Mouse (Mus musculus) myocyte (in vitro differentiated cells): Measurements from ENCODE around the gene Gpnmb.

ENCODE experiments used
- E2F4 ChIP-seq: IDR thresholded peaks from one replicate; pipeline ENCODE4 v1.6.1; 2011; ENCODE audit warnings: mild to moderate bottlenecking, control low read depth, moderate library complexity; ENCODE audit not compliant: insufficient read depth
- MAX ChIP-seq: IDR thresholded peaks from one replicate; pipeline ENCODE4 v1.6.1; 2011; ENCODE audit warnings: low read depth, mild to moderate bottlenecking, control low read depth
- MYOD1 ChIP-seq, 3 experiments: IDR thresholded peaks; one replicate each; pipeline ENCODE4 v1.6.1; 2011; ENCODE audit warnings: control low read depth in 2 of 3, low read depth in 2 of 3, mild to moderate bottlenecking in 2 of 3, moderate library complexity in 1 of 3; ENCODE audit not compliant: insufficient read length in 2 of 3, control insufficient read depth in 1 of 3
- MYOG ChIP-seq, 3 experiments: IDR thresholded peaks; one replicate each; pipeline ENCODE4 v1.6.1; 2011; ENCODE audit warnings: control low read depth in 2 of 3, low read depth in 2 of 3, mild to moderate bottlenecking in 2 of 3; ENCODE audit not compliant: insufficient read length in 2 of 3, control insufficient read depth in 1 of 3, insufficient read depth in 1 of 3
- POLR2A ChIP-seq: IDR thresholded peaks from one replicate; pipeline ENCODE4 v1.6.1; 2011; ENCODE audit warnings: low read depth, mild to moderate bottlenecking, control low read depth, moderate library complexity; ENCODE audit not compliant: insufficient read length
- POLR2AphosphoS2 ChIP-seq: IDR thresholded peaks from one replicate; pipeline ENCODE4 v1.6.1; 2011; ENCODE audit warnings: low read depth, control low read depth; ENCODE audit not compliant: insufficient read length

DNA sequence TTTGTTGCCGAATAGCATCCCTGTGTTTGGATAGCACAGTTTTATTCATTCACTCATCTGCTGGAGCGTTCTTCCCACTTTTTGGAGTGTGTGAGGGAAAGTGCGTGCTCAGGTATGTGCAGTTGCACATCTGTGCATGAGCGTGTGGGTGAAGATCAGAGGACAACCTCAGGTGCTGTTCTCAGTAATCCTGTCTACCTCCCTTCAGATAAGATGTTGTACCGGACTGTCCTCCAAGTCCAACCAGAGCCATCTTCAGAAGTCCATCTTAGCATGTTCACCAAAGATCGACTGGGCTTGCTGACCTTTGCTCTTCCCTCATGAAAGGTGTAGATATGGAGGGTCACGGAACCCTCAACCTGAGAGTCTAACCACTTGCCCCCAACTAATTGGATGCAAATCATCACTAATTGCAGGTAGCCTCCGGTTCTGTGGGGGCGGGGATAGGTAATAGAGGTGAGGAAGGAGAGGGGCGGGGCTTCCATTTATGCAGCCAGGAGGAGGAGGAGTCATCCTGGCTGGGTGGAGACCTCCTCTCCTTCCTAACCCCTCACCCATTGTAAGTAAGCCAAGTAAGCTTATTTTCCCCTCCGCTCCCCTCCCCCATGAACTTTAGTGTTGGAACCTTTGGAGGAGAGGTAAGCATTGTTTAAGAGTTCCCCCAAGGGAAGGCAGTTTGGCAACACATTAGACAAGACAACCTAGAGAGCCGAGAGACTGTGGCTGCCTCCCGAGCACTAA lies 27.8 kb upstream of the Gpnmb start:
- TF ChIP-seq MAX, result no peak
- no peak for TF ChIP-seq POLR2A
- no peak for TF ChIP-seq E2F4
- TF ChIP-seq MYOD1 (IDR thresholded peaks at IDR 0.05; ENCODE audit: control insufficient read depth in 1 of 3, insufficient read length in 2 of 3, low read depth in 2 of 3), result no peak
- TF ChIP-seq MYOG (IDR thresholded peaks at IDR 0.05; ENCODE audit: control insufficient read depth in 1 of 3, insufficient read depth in 1 of 3, insufficient read length in 2 of 3, low read depth in 2 of 3), result no peak
- TF ChIP-seq POLR2AphosphoS2, result no peak
